Mouse (Mus musculus) myocyte (in vitro differentiated cells): ENCODE data around the gene Skp1a. TPM values are rescaled to one million over a fixed set of nuclear protein-coding genes. Genes with fewer than 3 reads are reported as not detected.

ENCODE experiments used
- H3K27me3 ChIP-seq: one replicate; pipeline ENCODE4 v1.6.1; 2011; ENCODE audit not compliant: control insufficient read depth, insufficient read depth, insufficient read length
- H3K36me3 ChIP-seq: one replicate; pipeline ENCODE4 v1.6.1; 2011; ENCODE audit not compliant: control insufficient read depth, insufficient read depth
- H3K4me2 ChIP-seq: one replicate; pipeline ENCODE4 v1.6.1; 2011; ENCODE audit warnings: low read depth, control low read depth
- H3K4me3 ChIP-seq: one replicate; pipeline ENCODE4 v1.5.1; 2011; ENCODE audit warnings: mild to moderate bottlenecking, control low read depth, moderate library complexity
- H3K79me2 ChIP-seq: one replicate; pipeline ENCODE4 v1.6.1; 2011; ENCODE audit not compliant: control insufficient read depth, insufficient read depth
- H3ac ChIP-seq: one replicate; pipeline ENCODE4 v1.6.1; 2011; ENCODE audit not compliant: control insufficient read depth, insufficient read length
- CEBPB ChIP-seq: IDR thresholded peaks from 2 replicates; pipeline ENCODE4 v1.6.1; 2011; ENCODE audit warnings: mild to moderate bottlenecking, moderate library complexity; ENCODE audit not compliant: poor library complexity, insufficient read depth, severe bottlenecking
- E2F4 ChIP-seq: IDR thresholded peaks from one replicate; pipeline ENCODE4 v1.6.1; 2011; ENCODE audit warnings: mild to moderate bottlenecking, control low read depth, moderate library complexity; ENCODE audit not compliant: insufficient read depth
- MAX ChIP-seq: IDR thresholded peaks from one replicate; pipeline ENCODE4 v1.6.1; 2011; ENCODE audit warnings: low read depth, mild to moderate bottlenecking, control low read depth
- MYOD1 ChIP-seq, 3 experiments: IDR thresholded peaks; one replicate each; pipeline ENCODE4 v1.6.1; 2011; ENCODE audit warnings: control low read depth in 2 of 3, low read depth in 2 of 3, mild to moderate bottlenecking in 2 of 3, moderate library complexity in 1 of 3; ENCODE audit not compliant: insufficient read length in 2 of 3, control insufficient read depth in 1 of 3
- MYOG ChIP-seq, 3 experiments: IDR thresholded peaks; one replicate each; pipeline ENCODE4 v1.6.1; 2011; ENCODE audit warnings: control low read depth in 2 of 3, low read depth in 2 of 3, mild to moderate bottlenecking in 2 of 3; ENCODE audit not compliant: insufficient read length in 2 of 3, control insufficient read depth in 1 of 3, insufficient read depth in 1 of 3
- POLR2A ChIP-seq: IDR thresholded peaks from one replicate; pipeline ENCODE4 v1.6.1; 2011; ENCODE audit warnings: low read depth, mild to moderate bottlenecking, control low read depth, moderate library complexity; ENCODE audit not compliant: insufficient read length
- POLR2AphosphoS2 ChIP-seq: IDR thresholded peaks from one replicate; pipeline ENCODE4 v1.6.1; 2011; ENCODE audit warnings: low read depth, control low read depth; ENCODE audit not compliant: insufficient read length
- REST ChIP-seq: IDR thresholded peaks from one replicate; pipeline ENCODE4 v1.6.1; 2011; ENCODE audit warnings: mild to moderate bottlenecking, control low read depth, moderate library complexity; ENCODE audit not compliant: insufficient read depth, insufficient read length
- SRF ChIP-seq: IDR thresholded peaks from one replicate; pipeline ENCODE4 v1.6.1; 2011; ENCODE audit warnings: low read depth; ENCODE audit not compliant: control insufficient read depth, insufficient read length
- TCF12 ChIP-seq: IDR thresholded peaks from one replicate; pipeline ENCODE4 v1.6.1; 2011; ENCODE audit warnings: mild to moderate bottlenecking, control low read depth; ENCODE audit not compliant: poor library complexity, insufficient read depth, severe bottlenecking
- TCF3 ChIP-seq: IDR thresholded peaks from one replicate; pipeline ENCODE4 v1.6.1; 2011; ENCODE audit warnings: low read depth, control low read depth; ENCODE audit not compliant: insufficient read length
- USF1 ChIP-seq: IDR thresholded peaks from one replicate; pipeline ENCODE4 v1.6.1; 2011; ENCODE audit warnings: low read depth, mild to moderate bottlenecking, control low read depth, moderate library complexity
- polyA plus RNA-seq: library from polyadenylated mRNA; unstranded; fragments of >200 nt; fragmentation: generic; extraction: Trizol; gene quantifications from one replicate; pipeline ENCODE4 v1.2.1, GENCODE M21; 2012; ENCODE audit warnings: missing spikeins

The Skp1a gene
- polyA plus RNA-seq, 1 experiment: 168 TPM

- Histone ChIP-seq H3K36me3 (no peaks in the 10 kb centered on the region), H3K79me2 (no peaks in the 10 kb centered on the region)
Observed at GRCm38 (mm10) chr11:52292346-52292745, 60.6 kb downstream of the Skp1a start.

GRCm38 (mm10) chr11:52292894-52293293, 61.1 kb downstream of the Skp1a start:
- no peak for TF ChIP-seq USF1
- no peak for TF ChIP-seq E2F4
- TF ChIP-seq MAX: no peak
- no peak for TF ChIP-seq POLR2A
- TF ChIP-seq MYOD1 (IDR thresholded peaks at IDR 0.05; ENCODE audit: control insufficient read depth in 1 of 3, insufficient read length in 2 of 3, low read depth in 2 of 3): no peak
- no peak for TF ChIP-seq TCF3
- TF ChIP-seq TCF12: no peak
- TF ChIP-seq REST: no peak
- no peak for TF ChIP-seq MYOG (IDR thresholded peaks at IDR 0.05; ENCODE audit: control insufficient read depth in 1 of 3, insufficient read depth in 1 of 3, insufficient read length in 2 of 3, low read depth in 2 of 3)
- TF ChIP-seq SRF: no peak
- no peak for TF ChIP-seq CEBPB
- no peak for TF ChIP-seq POLR2AphosphoS2
- H3K4me2 ChIP-seq: no peak overlapping the region
- H3K27me3 ChIP-seq: no peaks in the 10 kb centered on the region
- H3K79me2 ChIP-seq: no peaks in the 10 kb centered on the region
- H3K36me3 ChIP-seq: no peaks in the 10 kb centered on the region
- H3ac ChIP-seq: no peak overlapping the region
- H3K4me3 ChIP-seq: no peak overlapping the region

More at GRCm38 (mm10) chr11:52292346-52292745, 60.6 kb downstream of the Skp1a start:
- H3ac ChIP-seq: no peak overlapping the region
- TF ChIP-seq USF1 (no peak), MYOD1 (IDR thresholded peaks at IDR 0.05; ENCODE audit: control insufficient read depth in 1 of 3, insufficient read length in 2 of 3, low read depth in 2 of 3) (no peak), TCF3 (no peak), MAX (no peak), REST (no peak), POLR2A (no peak), MYOG (IDR thresholded peaks at IDR 0.05; ENCODE audit: control insufficient read depth in 1 of 3, insufficient read depth in 1 of 3, insufficient read length in 2 of 3, low read depth in 2 of 3) (no peak), SRF (no peak), POLR2AphosphoS2 (no peak), CEBPB (no peak), E2F4 (no peak), TCF12 (no peak)
- no peaks in the 10 kb centered on the region for H3K27me3 ChIP-seq
- no peak overlapping the region for H3K4me2 ChIP-seq
- H3K4me3 ChIP-seq: no peak overlapping the region

GRCm38 (mm10) chr11:52294103-52294502, 62.3 kb downstream of the Skp1a start:
- Histone ChIP-seq H3K4me2 (no peak overlapping the region), H3K79me2 (no peaks in the 10 kb centered on the region), H3K36me3 (no peaks in the 10 kb centered on the region), H3K4me3 (no peak overlapping the region), H3ac (no peak overlapping the region), H3K27me3 (no peaks in the 10 kb centered on the region)
- no peak for TF ChIP-seq POLR2A
- TF ChIP-seq REST: no peak
- TF ChIP-seq CEBPB: no peak
- TF ChIP-seq SRF: no peak
- no peak for TF ChIP-seq TCF3
- no peak for TF ChIP-seq USF1
- TF ChIP-seq E2F4: no peak
- no peak for TF ChIP-seq POLR2AphosphoS2
- TF ChIP-seq MYOG (IDR thresholded peaks at IDR 0.05; ENCODE audit: control insufficient read depth in 1 of 3, insufficient read depth in 1 of 3, insufficient read length in 2 of 3, low read depth in 2 of 3): no peak
- no peak for TF ChIP-seq MAX
- no peak for TF ChIP-seq TCF12
- TF ChIP-seq MYOD1 (IDR thresholded peaks at IDR 0.05; ENCODE audit: control insufficient read depth in 1 of 3, insufficient read length in 2 of 3, low read depth in 2 of 3): no peak

Other genes with a start within 250 kb of the Skp1a start
- 67.0 TPM for gene Ube2b, start 231.2 kb upstream of the Skp1a start, polyA plus RNA-seq
- gene Cdkl3, start 227.8 kb upstream of the Skp1a start, polyA plus RNA-seq: 2.2 TPM
- gene Ppp2ca, start 133.3 kb upstream of the Skp1a start, polyA plus RNA-seq: 56.4 TPM
- gene Olfr1373, start 86.5 kb upstream of the Skp1a start, polyA plus RNA-seq: not detected
- not detected for gene Olfr1371, start 18.0 kb upstream of the Skp1a start, polyA plus RNA-seq
- 17.3 TPM for gene Tcf7, start 51.0 kb downstream of the Skp1a start, polyA plus RNA-seq
- 342 TPM for gene Vdac1, start 128.9 kb downstream of the Skp1a start, polyA plus RNA-seq
- 151 TPM for gene 9530068E07Rik, start 164.4 kb downstream of the Skp1a start, polyA plus RNA-seq